12 mouse cellular contexts compared by ENCODE assay signal in genomic region chr13:69263722-69264121, GRCm38 (mm10).
DNase-seq lines count a peak whose midpoint lies in the region; ATAC-seq lines count a peak whose summit lies in the region.
"Had no signal": no experiment of that assay in that cellular context is flagged by ENCODE, and none has a peak within 500 bp of the region (broad histone marks: within the 10 kb centered on the region; RNA-seq: fewer than 3 reads in every experiment).

No protein-coding gene starts in this region.

- DNase-seq in forebrain, embryonic 14.5 days (ENCODE audit: low spot score): peak; percentile 34
- no peak for DNase-seq in midbrain, embryonic 10.5 days (ENCODE audit: low spot score)
- DNase-seq in skeletal muscle tissue, adult 2 months (ENCODE audit: low read depth, low spot score): peak; percentile 16
- no peak for DNase-seq in right cerebral cortex, postnatal 4 days
- no peak for DNase-seq in kidney, postnatal 4 days
- DNase-seq: B cell, adult 2 months; heart, adult 11 months; kidney, adult 2 months; thymus, adult 2 months had no signal

- no peak overlapping the region for H3K4me2 ChIP-seq in forebrain, embryonic 14.5 days (ENCODE audit: low read length)
- H3K4me2 ChIP-seq in forebrain, embryonic 13.5 days: no peak overlapping the region
- H3K4me2 ChIP-seq in midbrain, embryonic 13.5 days (replicated peaks): no peak overlapping the region
- H3K4me2 ChIP-seq in hindbrain, embryonic 16.5 days (ENCODE audit: low read length): no peak overlapping the region

- WGBS in forebrain, embryonic 14.5 days: 68% methylated on average over 3 of the region's 3 CpGs
- WGBS in forebrain, embryonic 13.5 days: 76% methylated on average over 3 of the region's 3 CpGs
- 87% methylated on average over 3 of the region's 3 CpGs for WGBS in midbrain, embryonic 13.5 days
- WGBS in midbrain, embryonic 10.5 days: 90% methylated on average over 3 of the region's 3 CpGs
- 40% methylated on average over 3 of the region's 3 CpGs for WGBS in hindbrain, embryonic 16.5 days

- ATAC-seq in forebrain, embryonic 14.5 days: no peak
- ATAC-seq in forebrain, embryonic 13.5 days: no peak
- 0 out of 2 replicates have a peak, but pooled peaks have one; percentile 27 for ATAC-seq in midbrain, embryonic 13.5 days
- ATAC-seq in hindbrain, embryonic 16.5 days: peak; percentile 88

- H3K9me3 ChIP-seq in forebrain, embryonic 14.5 days (replicated peaks; ENCODE audit: control insufficient read depth, low read length): no peaks in the 10 kb centered on the region
- H3K9me3 ChIP-seq in forebrain, embryonic 13.5 days (replicated peaks): no peaks in the 10 kb centered on the region
- H3K9me3 ChIP-seq in midbrain, embryonic 13.5 days: no peaks in the 10 kb centered on the region
- H3K9me3 ChIP-seq in midbrain, embryonic 10.5 days (replicated peaks): no peaks in the 10 kb centered on the region
- H3K9me3 ChIP-seq in hindbrain, embryonic 16.5 days (ENCODE audit: control insufficient read depth, low read length): no peaks in the 10 kb centered on the region

- no peaks in the 10 kb centered on the region for H3K36me3 ChIP-seq in forebrain, embryonic 14.5 days (ENCODE audit: control insufficient read depth, insufficient read depth, low read length)
- no peaks in the 10 kb centered on the region for H3K36me3 ChIP-seq in forebrain, embryonic 13.5 days (ENCODE audit: poor library complexity, severe bottlenecking)
- H3K36me3 ChIP-seq in midbrain, embryonic 13.5 days: no peaks in the 10 kb centered on the region
- H3K36me3 ChIP-seq in midbrain, embryonic 10.5 days: no peaks in the 10 kb centered on the region
- no peaks in the 10 kb centered on the region for H3K36me3 ChIP-seq in hindbrain, embryonic 16.5 days (ENCODE audit: control insufficient read depth, insufficient read depth, low read length)

- H3K4me1 ChIP-seq in forebrain, embryonic 14.5 days (ENCODE audit: control insufficient read depth, insufficient read depth, low read length): no peaks in the 10 kb centered on the region
- peaks cover 7% of the 10 kb centered on the region; the same call in 1 of the 2 replicates for H3K4me1 ChIP-seq in forebrain, embryonic 13.5 days
- H3K4me1 ChIP-seq in midbrain, embryonic 13.5 days (replicated peaks): no peaks in the 10 kb centered on the region
- H3K4me1 ChIP-seq in midbrain, embryonic 10.5 days: no peaks in the 10 kb centered on the region
- H3K4me1 ChIP-seq in hindbrain, embryonic 16.5 days (ENCODE audit: control insufficient read depth, insufficient read depth, low read depth, low read length): no peaks in the 10 kb centered on the region; the same call in 1 of the 2 replicates

- H3K9ac ChIP-seq in forebrain, embryonic 14.5 days (ENCODE audit: low read length): no peak overlapping the region
- no peak overlapping the region for H3K9ac ChIP-seq in forebrain, embryonic 13.5 days
- H3K9ac ChIP-seq in midbrain, embryonic 13.5 days (replicated peaks): no peak overlapping the region
- H3K9ac ChIP-seq in hindbrain, embryonic 16.5 days (ENCODE audit: low read depth, low read length): no peak overlapping the region

- no peaks in the 10 kb centered on the region for H3K27me3 ChIP-seq in forebrain, embryonic 14.5 days (replicated peaks; ENCODE audit: control insufficient read depth, insufficient read depth, low read length)
- H3K27me3 ChIP-seq in forebrain, embryonic 13.5 days: no peaks in the 10 kb centered on the region
- no peaks in the 10 kb centered on the region for H3K27me3 ChIP-seq in midbrain, embryonic 13.5 days
- no peaks in the 10 kb centered on the region for H3K27me3 ChIP-seq in midbrain, embryonic 10.5 days (ENCODE audit: low read depth, poor library complexity, severe bottlenecking)
- H3K27me3 ChIP-seq in hindbrain, embryonic 16.5 days (replicated peaks; ENCODE audit: control insufficient read depth, insufficient read depth, low read length): no peaks in the 10 kb centered on the region

- no peak overlapping the region for H3K4me3 ChIP-seq in forebrain, embryonic 14.5 days (ENCODE audit: low read depth, low read length)
- H3K4me3 ChIP-seq in forebrain, embryonic 13.5 days: no peak overlapping the region
- no peak overlapping the region for H3K4me3 ChIP-seq in midbrain, embryonic 13.5 days (replicated peaks)
- H3K4me3 ChIP-seq in midbrain, embryonic 10.5 days: no peak overlapping the region
- no peak overlapping the region for H3K4me3 ChIP-seq in hindbrain, embryonic 16.5 days (ENCODE audit: low read length)

- H3K27ac ChIP-seq in forebrain, embryonic 14.5 days (ENCODE audit: low read depth, low read length): no peak overlapping the region
- H3K27ac ChIP-seq in forebrain, embryonic 13.5 days: no peak overlapping the region
- H3K27ac ChIP-seq in midbrain, embryonic 13.5 days: no peak overlapping the region
- no peak overlapping the region for H3K27ac ChIP-seq in midbrain, embryonic 10.5 days (replicated peaks)
- no peak overlapping the region for H3K27ac ChIP-seq in hindbrain, embryonic 16.5 days (ENCODE audit: low read depth, low read length)

Comparison
In these comparisons a context has a peak if more than half of its experiments do, and no peak if none do; other contexts are left out.
1. ATAC-seq: peak in midbrain, embryonic 13.5 days (single experiment) and hindbrain, embryonic 16.5 days (single experiment); none in forebrain, embryonic 14.5 days (single experiment) and forebrain, embryonic 13.5 days (single experiment).
2. DNase-seq: peak in forebrain, embryonic 14.5 days (single experiment) and skeletal muscle tissue, adult 2 months (single experiment); none in midbrain, embryonic 10.5 days (single experiment), right cerebral cortex, postnatal 4 days (single experiment) and kidney, postnatal 4 days (0 of 2).